Mouse (Mus musculus) induced T-regulatory cell, adult 2 months (primary cell): Measurements from ENCODE around the gene Fgfr2.

Source experiments
- DNase-seq: peaks from one replicate; pipeline ENCODE4 v3.0.0-alpha.2; 2012; ENCODE audit warnings: low read depth

Gene Fgfr2

GRCm38 (mm10) chr7:131027557-131027956 lies 2095.6 kb downstream of the Fgfr2 start:
- no peak for DNase-seq

- no peak for DNase-seq
Measured at GRCm38 (mm10) chr7:131024807-131025206, 2098.3 kb downstream of the Fgfr2 start.

- no peak for DNase-seq
Measured at GRCm38 (mm10) chr7:131019181-131019580, 2104.0 kb downstream of the Fgfr2 start.

- DNase-seq, result no peak
Measured at GRCm38 (mm10) chr7:131011901-131012300, 2111.2 kb downstream of the Fgfr2 start.

GRCm38 (mm10) chr7:131009178-131009577 lies 2114.0 kb downstream of the Fgfr2 start:
- DNase-seq, result no peak

- DNase-seq, result no peak
Measured at GRCm38 (mm10) chr7:131007221-131007620, 2115.9 kb downstream of the Fgfr2 start.

- DNase-seq, result no peak
Measured at GRCm38 (mm10) chr7:131004071-131004470, 2119.1 kb downstream of the Fgfr2 start.

GRCm38 (mm10) chr7:131001976-131002726 lies 2121.0 kb downstream of the Fgfr2 start:
- no peak for DNase-seq

- peak; percentile 7 for DNase-seq
Measured at GRCm38 (mm10) chr7:130993907-130994306, 2129.2 kb downstream of the Fgfr2 start.

- no peak for DNase-seq
Measured at GRCm38 (mm10) chr7:130991174-130991789, 2131.9 kb downstream of the Fgfr2 start.

- no peak for DNase-seq
Measured at GRCm38 (mm10) chr7:130989371-130989770, 2133.8 kb downstream of the Fgfr2 start.

- DNase-seq, result no peak
Measured at GRCm38 (mm10) chr7:130988146-130988545, 2135.0 kb downstream of the Fgfr2 start.

GRCm38 (mm10) chr7:130985716-130986115 lies 2137.4 kb downstream of the Fgfr2 start:
- DNase-seq, result no peak

- no peak for DNase-seq
Measured at GRCm38 (mm10) chr7:130985193-130985592, 2138.0 kb downstream of the Fgfr2 start.

GRCm38 (mm10) chr7:130984294-130984693 lies 2138.9 kb downstream of the Fgfr2 start:
- DNase-seq, result no peak

- DNase-seq, result no peak
Measured at GRCm38 (mm10) chr7:130982881-130983280, 2140.3 kb downstream of the Fgfr2 start.

- no peak for DNase-seq
Measured at GRCm38 (mm10) chr7:130982371-130982770, 2140.8 kb downstream of the Fgfr2 start.

GRCm38 (mm10) chr7:130980130-130980529 lies 2143.0 kb downstream of the Fgfr2 start:
- no peak for DNase-seq

GRCm38 (mm10) chr7:130978545-130978944 lies 2144.6 kb downstream of the Fgfr2 start:
- DNase-seq, result no peak

GRCm38 (mm10) chr7:130977794-130978521 lies 2145.2 kb downstream of the Fgfr2 start:
- no peak for DNase-seq

GRCm38 (mm10) chr7:130976305-130976935 lies 2146.7 kb downstream of the Fgfr2 start:
- DNase-seq, result no peak

- no peak for DNase-seq
Measured at GRCm38 (mm10) chr7:130972767-130973166, 2150.4 kb downstream of the Fgfr2 start.
